Mouse (Mus musculus) ovary, postnatal 10 days (tissue): ENCODE results near the gene D5Ertd579e.

ENCODE experiments used
- DNase-seq: peaks from one replicate; pipeline ENCODE4 v3.0.0; 2022; ENCODE audit warnings: low spot score

Gene D5Ertd579e

DNA sequence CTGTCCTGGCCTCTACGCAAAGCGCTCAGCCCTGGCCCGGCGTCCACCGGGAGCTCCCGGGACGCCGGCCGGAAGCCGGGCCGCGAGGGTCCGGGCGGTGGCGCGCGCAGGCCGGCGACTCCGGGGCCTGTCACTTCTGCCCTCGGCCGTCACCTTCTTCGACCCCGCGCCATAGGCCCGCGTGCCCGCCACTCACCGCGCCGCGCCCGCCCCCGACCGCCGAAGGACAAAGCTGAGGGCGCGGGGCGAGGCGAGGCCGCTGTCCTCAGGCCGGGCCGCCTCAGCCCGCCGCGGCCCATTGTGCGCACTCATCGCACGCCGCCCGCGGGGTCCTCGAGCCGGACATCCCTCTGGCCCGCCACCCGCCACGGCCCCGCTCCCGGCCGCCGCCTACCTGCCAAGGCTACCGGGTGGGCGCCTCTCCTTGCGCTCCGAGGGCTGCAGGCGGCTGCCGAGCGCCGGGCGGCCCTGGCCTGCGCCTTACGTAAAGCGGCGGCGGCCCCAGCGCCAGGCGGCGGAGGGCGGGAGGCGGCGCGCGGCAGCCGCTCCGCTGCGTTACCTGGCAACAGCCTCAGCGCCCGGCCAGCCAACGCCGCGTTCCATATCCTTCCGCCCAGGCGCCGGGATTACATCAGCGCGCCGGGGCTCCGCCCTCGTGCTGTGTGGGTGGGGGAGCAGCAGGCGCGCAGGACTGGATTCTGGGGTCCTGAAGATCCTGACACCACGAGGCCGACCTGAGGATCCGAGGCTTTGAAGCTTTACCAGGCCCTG is at the start of gene D5Ertd579e:
Gene D5Ertd579e (minus strand): TSS at position 564 of the 771 bp plus-strand sequence.
- peak; percentile 87 for DNase-seq

DNA sequence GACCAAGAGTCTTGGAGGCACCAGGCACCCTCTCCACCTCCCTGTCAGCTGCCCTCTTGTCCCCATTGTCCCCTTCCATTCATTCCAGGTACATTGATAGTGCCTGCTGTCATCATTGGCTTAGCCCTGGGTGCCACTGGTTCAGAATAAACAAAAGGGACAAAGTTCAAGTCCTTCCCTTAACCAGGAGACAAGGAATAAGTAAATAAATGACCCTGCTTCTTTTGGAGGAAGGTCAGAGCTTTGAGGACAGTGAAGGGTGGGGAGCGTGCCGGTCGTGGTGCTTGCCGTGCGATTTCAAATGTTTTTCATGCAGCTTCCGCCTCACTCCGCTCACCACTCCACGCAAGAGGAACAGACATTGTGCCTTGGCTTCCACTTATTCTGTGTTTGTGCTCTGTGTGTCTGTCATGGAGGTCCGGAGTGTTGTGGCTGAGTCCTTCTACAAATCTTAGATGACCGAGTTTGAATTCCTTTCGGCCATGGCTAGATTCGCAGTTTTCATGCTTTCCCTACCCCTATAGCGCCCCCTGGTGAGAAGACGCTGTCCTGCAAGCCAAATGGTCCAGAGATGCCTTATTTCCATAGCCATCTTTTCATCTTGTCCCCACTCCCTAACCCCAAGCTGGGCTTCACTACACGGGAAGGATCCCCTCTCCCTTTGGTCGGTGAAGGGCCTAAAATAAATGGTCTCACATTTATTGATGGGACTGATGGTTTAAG is 46.5 kb upstream of the D5Ertd579e start:
- DNase-seq = peak; percentile 75

DNA sequence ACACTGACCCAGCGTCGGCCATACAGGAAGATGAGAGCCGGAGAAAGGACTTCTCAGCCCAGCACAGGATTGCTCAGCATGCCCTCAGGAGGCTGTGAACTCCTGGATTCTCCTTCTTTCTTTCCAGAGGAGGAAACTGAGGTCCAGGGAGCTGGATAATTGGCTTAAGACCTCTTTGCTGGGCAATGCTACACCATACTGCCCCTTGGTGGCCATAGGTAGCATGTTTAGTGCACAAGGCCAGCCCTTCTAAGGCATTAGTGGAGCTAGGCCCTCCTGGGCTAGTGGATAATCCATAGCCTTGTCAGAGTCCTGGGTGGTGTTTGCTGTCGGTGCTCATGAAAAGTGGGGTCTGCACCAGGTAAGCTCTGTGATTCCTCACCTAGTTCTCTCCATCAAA is 44.0 kb upstream of the D5Ertd579e start:
- no peak for DNase-seq

DNA sequence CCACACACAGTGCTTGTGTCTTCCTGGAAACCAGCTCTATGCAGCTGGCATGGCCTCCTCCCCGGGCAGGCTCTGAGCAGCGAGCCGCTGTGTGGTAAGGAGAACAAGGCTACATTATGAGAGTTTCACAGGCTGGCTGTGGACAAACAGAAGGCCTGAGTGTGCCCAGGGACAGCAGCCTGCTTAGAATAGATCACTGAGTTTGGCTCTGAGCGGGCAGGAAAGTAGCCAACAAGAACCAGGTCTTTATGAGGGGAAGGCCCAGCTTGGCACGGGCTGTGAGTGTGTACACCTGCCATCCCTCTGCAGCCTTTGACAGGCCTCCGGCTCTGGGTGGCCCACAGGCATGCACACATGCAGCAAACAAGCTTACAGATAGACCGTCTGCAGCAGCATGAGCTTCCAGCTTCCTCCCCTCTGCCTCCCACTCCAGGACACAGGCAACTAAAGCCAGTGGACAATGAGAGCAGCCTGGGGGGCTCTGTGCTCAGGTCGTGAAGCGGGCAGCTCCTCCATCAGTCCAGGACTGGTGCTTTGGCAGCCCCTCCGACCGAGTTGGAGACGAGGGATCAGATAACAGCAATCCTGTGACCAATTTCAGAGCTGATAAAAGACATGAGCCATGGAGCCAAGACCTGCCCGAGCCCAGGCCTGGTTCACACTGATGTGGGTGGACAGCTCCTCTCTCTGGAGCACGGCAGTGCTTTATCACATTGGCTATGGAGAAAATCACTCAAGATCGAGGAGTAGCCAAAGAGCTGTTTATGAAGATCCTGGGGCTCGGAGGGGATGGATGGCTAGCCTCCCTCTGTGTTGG is 43.2 kb upstream of the D5Ertd579e start:
- DNase-seq = no peak

DNA sequence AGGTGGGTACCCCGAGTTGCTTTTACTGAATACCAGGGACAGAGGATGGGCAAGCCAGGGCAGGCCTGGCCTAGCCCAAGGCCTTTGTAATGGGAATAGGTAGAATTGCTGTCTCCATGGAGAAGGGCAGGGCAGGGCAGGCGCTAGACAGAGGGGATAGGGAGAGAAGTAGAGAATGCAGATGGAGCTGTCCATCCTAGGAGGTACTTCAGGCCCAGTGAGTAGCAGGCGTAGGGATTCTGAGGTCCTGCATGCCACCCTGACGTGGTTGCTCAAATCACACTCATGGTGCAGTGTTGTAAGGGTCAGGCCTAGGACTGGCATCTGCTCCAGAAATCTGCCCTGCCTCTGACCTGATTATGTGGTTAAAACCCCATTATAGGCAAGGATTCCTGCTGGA is 41.9 kb upstream of the D5Ertd579e start:
- no peak for DNase-seq

DNA sequence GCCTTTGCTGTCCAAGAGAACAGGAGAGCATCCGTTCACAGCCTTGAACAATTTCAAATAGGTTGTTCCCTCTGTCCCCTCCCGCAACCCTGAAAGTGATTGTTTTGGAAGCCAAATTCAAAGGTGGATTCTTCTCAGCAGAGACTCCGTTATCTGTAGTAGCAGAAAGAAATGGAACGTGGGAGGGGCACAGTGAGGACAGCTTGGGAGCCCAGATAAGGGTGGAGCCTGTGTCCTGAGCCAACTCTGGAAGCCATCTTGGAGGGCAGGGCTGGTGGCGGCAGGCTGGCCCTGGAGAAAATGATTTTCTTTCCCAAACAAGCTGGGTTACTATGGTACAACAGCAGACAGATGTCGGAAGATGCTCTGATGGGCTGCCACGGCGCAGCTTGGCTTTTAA is 40.2 kb upstream of the D5Ertd579e start:
- DNase-seq = no peak

DNA sequence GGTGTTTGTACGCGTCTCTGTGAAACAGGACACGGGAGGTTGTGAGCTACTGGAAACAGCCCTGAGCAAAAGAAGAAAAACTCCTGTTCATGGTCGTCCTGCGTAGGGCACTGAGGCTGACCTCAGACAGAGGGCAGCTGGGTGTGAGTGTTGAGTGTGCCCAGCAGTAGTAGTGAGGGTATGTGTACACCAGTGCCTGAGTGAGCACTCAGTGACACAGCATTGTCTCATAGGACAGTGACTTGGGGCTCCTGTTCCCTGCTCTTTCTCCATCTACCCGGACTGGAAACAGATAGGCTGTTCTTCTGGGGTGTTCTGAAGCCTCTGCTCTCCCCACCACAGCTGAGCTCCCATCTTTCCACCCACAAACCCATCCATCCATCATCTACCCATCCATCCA is 39.3 kb upstream of the D5Ertd579e start:
- no peak for DNase-seq

DNA sequence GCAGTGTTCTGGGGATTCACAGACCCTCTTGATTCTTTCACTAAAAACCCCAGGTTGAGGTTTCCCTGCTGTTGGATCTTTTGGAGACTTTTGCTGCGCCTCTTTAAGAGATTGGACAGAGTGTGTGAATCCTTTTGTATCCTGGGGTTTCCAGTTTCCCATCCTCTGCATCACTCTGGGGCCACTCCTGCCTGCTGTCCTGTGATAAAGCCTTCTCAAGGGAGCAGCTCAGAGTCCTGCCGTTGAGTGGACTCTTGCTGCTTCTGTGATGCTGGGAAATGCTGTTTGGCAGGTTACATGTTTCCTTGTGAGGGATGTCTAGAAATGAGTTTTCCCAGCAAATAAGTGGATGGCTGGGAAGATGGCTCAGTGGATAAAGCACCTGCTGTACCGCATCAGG is 37.6 kb upstream of the D5Ertd579e start:
- no peak for DNase-seq

DNA sequence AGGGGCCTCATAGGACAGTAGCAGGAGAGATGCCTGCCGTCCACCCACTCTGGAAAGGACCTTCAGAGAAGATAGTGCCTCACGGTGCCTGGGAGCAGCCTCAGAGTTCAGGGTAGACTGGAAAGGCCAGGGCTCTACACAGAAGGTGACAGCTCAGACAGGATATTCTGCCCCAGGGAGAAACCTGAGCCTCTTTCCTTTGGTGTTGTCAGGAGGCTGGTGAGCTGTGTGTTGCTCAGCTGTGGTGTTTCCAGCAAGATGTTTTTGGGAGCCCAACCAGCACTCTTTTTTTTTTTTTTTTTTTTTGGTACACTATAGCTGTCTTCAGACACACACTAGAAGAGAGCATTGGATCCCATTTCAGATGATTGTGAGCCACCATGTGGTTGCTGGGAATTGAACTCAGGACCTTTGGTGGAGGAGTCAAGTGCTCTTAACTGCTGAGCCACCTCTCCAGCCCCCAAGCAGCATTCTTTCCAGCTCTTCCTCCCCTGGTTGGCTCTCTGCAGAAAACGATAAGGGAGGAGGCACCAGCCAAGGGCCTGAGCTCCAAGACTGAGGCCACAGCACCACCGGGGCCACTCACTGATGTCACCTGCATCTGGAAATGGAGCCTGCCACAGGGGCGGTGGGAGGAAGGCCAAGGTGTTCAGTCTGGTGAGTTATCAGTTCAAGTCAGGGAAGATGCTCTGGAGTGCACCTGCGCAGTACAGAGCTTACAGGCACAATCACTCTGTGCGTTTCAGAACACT is 36.3 kb upstream of the D5Ertd579e start:
- no peak for DNase-seq

DNA sequence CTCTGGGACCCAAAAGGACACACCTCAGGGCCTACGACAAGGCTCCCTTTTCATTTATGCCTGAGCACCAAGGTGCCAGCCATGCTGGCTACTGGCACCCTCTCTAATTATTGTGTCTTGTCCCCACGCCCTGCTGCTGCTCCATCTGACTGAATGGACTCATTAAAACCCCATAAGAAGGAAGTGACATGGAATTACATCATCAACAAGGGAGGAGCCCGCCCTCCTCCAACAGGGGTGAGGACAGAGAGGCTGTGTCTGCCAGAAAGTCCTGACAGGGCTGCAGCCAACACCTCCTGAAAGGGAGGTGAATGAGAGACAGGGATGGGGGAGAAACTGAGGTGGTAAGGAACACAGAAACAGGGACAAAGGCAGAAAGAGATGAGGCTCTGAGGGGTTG is 34.9 kb upstream of the D5Ertd579e start:
- DNase-seq = no peak

DNA sequence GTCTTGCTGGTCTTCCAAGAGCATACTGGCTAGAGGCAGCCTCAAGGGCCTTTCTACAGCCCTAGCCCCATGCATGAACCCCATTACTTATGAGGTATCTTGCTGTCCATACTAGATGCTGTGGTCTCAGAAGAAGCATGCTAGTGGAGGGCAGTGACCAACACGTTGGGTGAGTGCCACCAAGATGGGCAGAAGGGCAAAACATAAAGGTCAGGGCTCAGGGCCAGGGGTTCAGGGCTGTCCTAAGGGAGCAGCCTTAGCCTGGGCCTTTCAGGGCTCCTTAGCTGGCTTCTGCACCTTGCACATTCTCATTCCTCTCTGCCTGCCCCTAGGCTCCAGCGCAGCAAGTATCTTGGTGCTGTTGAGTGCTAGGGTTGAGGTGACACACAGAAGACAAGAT is 34.1 kb upstream of the D5Ertd579e start:
- no peak for DNase-seq

DNA sequence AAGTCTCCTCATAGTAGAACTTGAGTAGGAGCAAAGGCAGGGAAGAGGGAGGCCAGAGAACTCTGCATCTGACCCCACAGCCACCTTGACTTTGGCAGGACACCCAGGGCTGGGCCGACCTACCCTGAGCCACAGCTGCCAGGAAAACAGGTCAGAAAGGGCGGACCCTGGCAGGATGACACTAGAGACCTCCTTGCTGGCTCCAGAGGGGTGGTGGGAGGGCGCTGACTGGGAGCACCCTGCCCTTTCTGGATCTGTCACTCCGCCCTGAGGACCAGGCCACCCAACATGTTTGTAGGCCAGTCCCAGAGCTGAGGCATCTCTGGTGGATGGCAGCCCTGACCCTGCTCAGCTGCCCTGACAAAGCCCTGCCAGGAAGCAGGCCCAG is 33.3 kb upstream of the D5Ertd579e start:
- no peak for DNase-seq

DNA sequence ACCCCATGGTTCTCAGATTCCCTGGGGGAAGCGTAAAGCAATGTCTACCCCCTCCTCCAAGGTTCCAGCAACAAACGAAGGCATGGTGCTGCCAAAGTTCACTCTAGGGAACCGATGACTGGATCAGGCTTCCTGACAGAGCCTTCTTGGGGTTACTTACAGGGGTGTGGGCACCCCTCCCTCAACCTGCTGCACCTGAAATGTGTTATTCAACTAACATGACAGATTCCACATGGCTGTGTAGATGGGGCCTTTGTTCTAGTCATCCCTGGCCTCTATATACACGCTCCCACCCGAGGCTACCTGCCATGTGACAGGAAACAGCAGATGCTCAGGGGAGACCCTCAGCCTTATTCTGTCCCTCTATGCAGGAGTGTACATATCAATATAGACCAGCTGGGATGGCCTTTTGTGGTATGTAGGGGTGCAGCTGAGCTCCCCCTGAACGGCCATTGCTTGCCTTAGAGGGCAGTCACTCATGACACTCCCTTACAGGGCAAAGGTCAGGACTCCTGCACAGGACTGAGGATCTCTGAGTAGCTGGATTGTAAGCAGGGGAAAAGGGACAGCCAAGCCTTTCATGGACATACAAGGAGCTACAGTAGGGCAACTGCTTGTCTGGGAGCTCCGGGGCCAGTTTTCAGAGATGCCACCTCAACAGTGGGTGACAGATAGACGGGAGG is 32.7 kb upstream of the D5Ertd579e start:
- no peak for DNase-seq

DNA sequence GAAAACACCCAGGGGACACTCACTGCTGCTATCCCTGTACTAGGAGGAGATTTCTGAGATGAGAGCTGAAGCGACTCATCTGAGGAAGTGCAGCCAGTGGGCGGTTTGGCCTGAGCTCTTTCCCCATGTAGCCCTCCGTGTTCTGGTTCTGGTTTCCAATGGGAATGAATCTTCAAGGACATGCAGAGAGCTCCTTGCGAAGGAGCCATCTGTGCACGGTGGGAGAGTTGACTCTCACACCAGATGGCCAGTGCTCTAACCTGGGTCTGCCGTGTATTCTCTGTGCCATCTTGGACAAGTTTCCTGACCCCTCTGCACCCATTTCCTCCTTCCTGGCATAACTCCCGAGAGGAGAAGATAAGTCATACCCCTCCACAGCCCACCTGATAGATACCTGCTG is 32.0 kb upstream of the D5Ertd579e start:
- no peak for DNase-seq

DNA sequence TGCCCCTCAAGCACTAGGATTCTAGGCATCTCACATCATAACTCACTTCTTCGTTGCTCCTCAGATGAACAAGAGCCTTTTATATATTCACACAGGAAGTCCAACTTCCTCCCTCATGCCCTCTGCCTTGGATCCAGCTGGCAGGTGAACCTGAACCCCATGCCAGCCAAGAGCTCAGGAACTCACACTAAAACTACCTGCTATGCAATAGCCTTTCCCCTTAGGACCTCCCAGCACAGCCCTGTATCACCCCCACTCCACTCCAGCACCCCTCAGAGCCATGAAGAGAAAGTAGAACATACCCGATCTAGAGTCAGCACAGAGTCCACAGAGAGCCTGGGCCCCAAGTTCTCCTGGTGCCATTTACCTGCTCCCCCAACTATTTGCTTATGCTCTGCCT is 31.3 kb upstream of the D5Ertd579e start:
- no peak for DNase-seq

DNA sequence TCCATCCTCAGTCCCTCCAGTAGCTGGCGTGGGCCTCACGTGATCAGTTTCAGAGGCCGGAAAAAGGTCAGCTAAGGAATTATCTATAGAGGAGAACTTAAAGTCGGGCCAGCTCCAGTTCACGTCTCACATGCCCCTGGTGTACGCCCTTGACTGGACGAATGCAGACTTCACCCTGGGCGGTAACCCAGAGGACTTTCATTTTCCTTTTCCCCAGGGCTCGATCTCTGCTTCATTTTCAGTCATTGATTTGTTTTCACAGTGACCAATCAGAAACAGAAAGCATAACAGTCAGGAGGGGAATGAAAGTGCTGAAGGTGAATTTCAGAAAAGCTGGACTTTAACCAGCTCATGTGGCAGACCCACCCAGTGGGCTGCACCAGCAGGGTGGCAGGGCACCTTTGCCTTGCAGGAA is 30.6 kb upstream of the D5Ertd579e start:
- DNase-seq = no peak

DNA sequence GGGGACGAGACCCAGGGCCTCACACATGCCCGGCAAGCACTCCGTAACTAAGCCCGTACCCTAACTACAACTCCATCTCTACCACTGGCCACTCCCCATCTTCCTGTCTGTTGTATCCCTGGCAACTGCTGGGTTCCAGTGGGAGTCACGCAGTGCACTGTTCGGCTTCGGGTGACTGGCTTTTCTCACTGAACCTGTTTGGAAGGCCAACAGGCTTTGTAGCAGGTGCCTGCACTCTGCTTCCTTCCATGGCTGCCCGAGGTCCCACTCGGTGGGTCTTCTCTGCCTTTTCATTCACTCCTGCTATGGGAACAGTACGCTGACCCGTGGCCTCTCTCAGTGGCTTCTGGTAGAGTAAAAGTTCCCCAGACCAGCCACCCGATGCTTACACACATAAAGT is 30.0 kb upstream of the D5Ertd579e start:
- DNase-seq = no peak

DNA sequence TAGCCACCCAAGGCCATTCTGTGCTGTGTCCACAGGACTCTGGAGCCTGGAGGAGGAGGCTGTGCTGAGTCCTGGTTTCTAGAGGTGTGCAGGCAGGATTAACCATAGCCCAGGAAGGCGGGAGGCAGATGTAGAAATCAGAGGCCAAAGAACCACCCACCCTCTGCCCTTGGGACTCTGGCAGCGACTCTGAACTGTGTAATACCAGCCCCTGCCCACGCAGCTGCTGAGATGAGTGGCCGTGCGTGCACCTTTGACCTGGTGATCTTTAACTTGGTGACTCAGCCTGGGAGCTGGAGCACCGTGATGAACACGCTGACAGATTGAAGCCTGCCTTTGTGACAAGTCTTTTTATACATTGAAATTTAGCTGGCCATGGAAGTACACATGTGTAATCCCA is 28.4 kb upstream of the D5Ertd579e start:
- DNase-seq = no peak

DNA sequence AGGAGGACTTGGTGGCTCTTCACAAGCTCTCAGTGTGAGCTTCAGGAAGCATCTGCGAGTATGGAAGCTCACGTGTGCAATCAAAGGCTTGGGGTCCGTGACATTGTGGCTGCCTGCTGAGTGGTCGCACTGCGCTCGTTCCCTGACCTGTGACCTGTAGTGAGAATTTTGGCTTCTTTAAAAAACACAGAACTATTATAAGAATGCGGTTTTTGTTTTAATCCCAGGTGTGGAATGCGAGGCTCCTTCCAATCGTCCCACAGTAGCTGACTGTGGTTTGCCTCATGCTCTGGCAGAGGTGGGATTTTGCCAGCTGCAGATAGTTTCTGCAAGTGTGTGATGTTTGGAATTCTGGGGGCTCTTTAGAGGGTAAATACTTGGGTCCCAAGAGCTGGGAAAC is 27.5 kb upstream of the D5Ertd579e start:
- no peak for DNase-seq

DNA sequence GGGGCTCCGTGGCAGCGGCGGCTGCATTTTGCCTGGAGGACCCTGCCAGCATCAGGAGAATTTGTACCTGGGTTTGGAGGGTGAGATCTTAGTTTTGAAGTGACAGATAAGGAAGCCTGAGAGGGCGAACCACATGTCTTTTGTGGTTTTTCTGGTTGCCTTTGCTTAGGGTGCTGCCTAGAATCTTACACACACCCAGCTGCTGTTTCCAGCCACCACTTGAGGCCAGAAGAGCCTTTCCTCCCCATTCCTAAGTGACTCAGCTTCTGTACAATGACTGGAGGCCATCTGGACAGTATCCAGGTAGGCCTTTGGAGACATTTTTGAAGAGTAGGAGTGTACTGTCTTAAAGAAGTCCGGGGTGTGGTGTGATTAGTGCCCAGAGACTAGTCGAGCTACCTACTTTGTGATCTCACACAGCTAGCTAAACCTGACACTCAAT is 26.6 kb upstream of the D5Ertd579e start:
- DNase-seq = no peak

DNA sequence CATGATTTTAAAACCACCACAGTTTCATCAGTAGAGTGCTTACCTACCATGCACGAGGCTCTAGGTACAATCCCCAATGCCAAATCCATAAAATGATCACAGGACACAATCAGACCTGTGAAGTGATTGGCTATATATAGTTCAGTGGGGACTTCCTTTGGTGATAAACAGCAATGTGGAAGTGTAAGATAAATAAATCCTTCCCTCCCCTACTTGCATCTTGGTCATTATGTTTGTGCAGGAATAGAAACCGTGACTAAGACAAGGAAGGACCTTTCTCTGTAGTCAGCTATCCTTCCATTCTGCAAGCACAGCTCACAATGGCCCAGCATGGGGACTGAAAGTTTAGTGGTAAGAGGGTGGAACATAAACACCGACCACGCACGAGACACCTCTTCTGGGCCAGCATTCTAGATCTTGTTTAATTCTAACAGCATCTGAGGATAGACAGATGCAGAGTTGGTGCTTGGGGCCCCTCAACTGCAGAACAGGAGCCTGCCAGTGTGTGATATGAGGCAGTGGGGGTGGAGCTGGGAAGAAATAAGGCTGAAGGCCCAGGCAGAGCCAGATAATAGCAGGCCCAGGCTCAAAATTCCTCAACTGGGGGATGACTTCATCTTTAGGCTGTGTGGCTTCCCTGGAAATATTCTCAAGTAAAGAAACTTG is 25.0 kb upstream of the D5Ertd579e start:
- DNase-seq = no peak
